Mouse (Mus musculus) liver, embryonic 15.5 days (tissue): Measurements from ENCODE around the gene Spon1. TPM values are rescaled to one million over a fixed set of nuclear protein-coding genes. Genes with fewer than 3 reads are reported as not detected.
A peak's percentile ranks its signal among the peaks of the same experiment; 100 is the strongest.

Experiments
- ATAC-seq: fragments of 200-750 bp; cut with Nextera tagmentation; 2 replicates; pipeline ENCODE4 v1.8.0; 2017; ENCODE audit warnings: moderate number of reproducible peaks, mild to moderate bottlenecking, moderate library complexity; ENCODE audit not compliant: insufficient read depth
- H3K27ac ChIP-seq: fragments of 300-500 bp; sonication (generic); replicated peaks from 2 replicates; pipeline ENCODE4 v1.5.1; 2015; ENCODE audit warnings: mild to moderate bottlenecking, inconsistent platforms
- H3K27me3 ChIP-seq: fragments of 300-500 bp; sonication (generic); 2 replicates; pipeline ENCODE4 v1.6.1; 2015; ENCODE audit warnings: mild to moderate bottlenecking, inconsistent platforms
- H3K36me3 ChIP-seq: fragments of 300-500 bp; sonication (generic); replicated peaks from 2 replicates; pipeline ENCODE4 v1.6.1; 2015; ENCODE audit warnings: moderate library complexity, mild to moderate bottlenecking, inconsistent platforms
- H3K4me1 ChIP-seq: fragments of 300-500 bp; sonication (generic); replicated peaks from 2 replicates; pipeline ENCODE4 v1.6.1; 2015; ENCODE audit warnings: inconsistent platforms
- H3K4me2 ChIP-seq: fragments of 300-500 bp; sonication (generic); 2 replicates; pipeline ENCODE4 v1.6.1; 2015; ENCODE audit warnings: moderate library complexity, mild to moderate bottlenecking, inconsistent platforms
- H3K4me3 ChIP-seq: fragments of 300-500 bp; sonication (generic); replicated peaks from 2 replicates; pipeline ENCODE4 v1.5.1; 2015; ENCODE audit warnings: mild to moderate bottlenecking, inconsistent platforms
- H3K9ac ChIP-seq: fragments of 300-500 bp; sonication (generic); 2 replicates; pipeline ENCODE4 v1.6.1; 2015; ENCODE audit warnings: moderate library complexity, mild to moderate bottlenecking, inconsistent platforms
- H3K9me3 ChIP-seq: fragments of 300-500 bp; sonication (generic); replicated peaks from 2 replicates; pipeline ENCODE4 v1.6.1; 2016; ENCODE audit warnings: inconsistent platforms
- WGBS: fragments of 180-500 bp; shearing (Covaris S2); methylation state at CpG from one replicate; pipeline ENCODE4 v1.1.7; 2015; ENCODE audit warnings: mixed read lengths; ENCODE audit not compliant: insufficient replicate concordance; 5-methylcytosine and 5-hydroxymethylcytosine counted together
- polyA plus RNA-seq: library from polyadenylated mRNA; unstranded; fragments of >200 nt; fragmentation: Nextera tagmentation; extraction: Ambion mirVana; gene quantifications from 2 replicates; pipeline ENCODE4 v1.2.1, GENCODE M21; 2015

Spon1 gene
- polyA plus RNA-seq, 1 experiment from 2014 or later = 0.55 TPM

DNA sequence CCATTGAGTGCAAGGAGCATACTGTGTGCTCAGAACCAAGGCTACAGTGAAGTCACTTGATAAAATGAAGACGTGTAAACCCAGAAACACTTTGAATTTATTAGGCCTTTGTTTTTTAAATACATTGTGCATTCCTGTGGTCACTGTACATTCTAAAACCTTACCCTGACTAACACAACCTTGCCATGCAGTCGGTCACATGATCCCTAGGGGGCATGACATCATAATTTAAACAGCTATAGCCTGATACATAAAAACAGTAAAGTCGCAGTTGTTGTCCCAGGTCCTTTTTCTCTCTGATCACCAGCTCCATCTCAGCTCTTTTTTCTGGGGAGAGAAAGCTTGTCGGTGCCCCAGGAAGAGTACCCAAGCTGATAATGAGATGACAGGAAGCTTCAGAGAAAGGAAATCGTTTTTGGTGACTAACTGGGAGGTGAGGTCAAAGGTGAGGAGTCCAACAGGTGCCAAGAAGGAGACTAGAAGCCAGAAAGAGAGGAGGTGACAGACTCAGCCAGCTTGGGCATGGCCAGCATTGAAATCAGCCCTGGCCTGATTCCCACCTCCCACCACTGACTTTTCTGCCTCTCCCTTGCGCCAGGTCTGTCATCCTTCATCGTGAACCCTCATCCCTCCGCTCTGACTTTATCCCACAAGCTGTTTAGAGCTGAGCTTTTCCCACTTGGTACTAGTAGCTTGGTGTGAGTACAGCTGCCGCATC, 246.1 kb downstream of the Spon1 start:
- 39% methylated on average over 9 of the region's 9 CpGs for WGBS
- no peaks in the 10 kb centered on the region for H3K4me1 ChIP-seq

GRCm38 (mm10) chr7:114016001-114016949, 250.5 kb downstream of the Spon1 start:
- WGBS = 51% methylated on average over 8 of the region's 8 CpGs
- ATAC-seq = no peak
- no peak overlapping the region for H3K27ac ChIP-seq

More for the DNA sequence above, 246.1 kb downstream of the Spon1 start:
- Histone ChIP-seq H3K36me3 (no peaks in the 10 kb centered on the region), H3K4me2 (no peak overlapping the region), H3K9me3 (no peaks in the 10 kb centered on the region), H3K4me3 (no peak overlapping the region), H3K27me3 (no peaks in the 10 kb centered on the region), H3K9ac (no peak overlapping the region), H3K27ac (no peak overlapping the region)
- ATAC-seq = no peak

DNA sequence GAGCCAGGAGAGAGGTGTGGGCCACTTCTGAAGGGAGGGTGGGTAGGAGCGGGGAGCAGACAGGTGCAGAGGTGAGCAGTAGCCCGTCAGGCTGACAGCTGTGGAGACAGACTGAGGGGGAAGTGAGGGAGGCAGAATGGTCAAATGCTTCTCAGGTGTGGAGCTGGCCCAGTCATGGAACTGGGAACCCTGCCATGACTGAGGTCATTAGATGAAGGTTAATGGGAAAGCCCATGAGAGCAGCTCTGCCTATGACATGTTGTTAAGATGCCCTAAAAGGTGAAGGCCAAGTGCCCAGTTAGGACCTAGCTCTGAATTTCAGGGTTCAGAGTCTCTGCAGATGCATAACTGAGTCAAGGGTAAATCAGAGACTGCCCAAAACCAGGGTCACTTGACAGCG, 253.1 kb downstream of the Spon1 start:
- no peaks in the 10 kb centered on the region for H3K9me3 ChIP-seq
- 74% methylated on average over 3 of the region's 3 CpGs for WGBS
- 0 out of 2 replicates have a peak, but pooled peaks cover 2% of the 10 kb centered on the region for H3K4me1 ChIP-seq
- no peak for ATAC-seq
- no peak overlapping the region for H3K4me2 ChIP-seq
- H3K27me3 ChIP-seq = no peaks in the 10 kb centered on the region
- H3K36me3 ChIP-seq = no peaks in the 10 kb centered on the region
- no peak overlapping the region for H3K9ac ChIP-seq
- no peak overlapping the region for H3K27ac ChIP-seq
- H3K4me3 ChIP-seq = no peak overlapping the region

More at GRCm38 (mm10) chr7:114016001-114016949, 250.5 kb downstream of the Spon1 start:
- Histone ChIP-seq H3K36me3 (no peaks in the 10 kb centered on the region), H3K9me3 (no peaks in the 10 kb centered on the region), H3K4me2 (no peak overlapping the region), H3K9ac (no peak overlapping the region), H3K4me3 (no peak overlapping the region), H3K27me3 (no peaks in the 10 kb centered on the region), H3K4me1 (0 out of 2 replicates have a peak, but pooled peaks cover 2% of the 10 kb centered on the region)

DNA sequence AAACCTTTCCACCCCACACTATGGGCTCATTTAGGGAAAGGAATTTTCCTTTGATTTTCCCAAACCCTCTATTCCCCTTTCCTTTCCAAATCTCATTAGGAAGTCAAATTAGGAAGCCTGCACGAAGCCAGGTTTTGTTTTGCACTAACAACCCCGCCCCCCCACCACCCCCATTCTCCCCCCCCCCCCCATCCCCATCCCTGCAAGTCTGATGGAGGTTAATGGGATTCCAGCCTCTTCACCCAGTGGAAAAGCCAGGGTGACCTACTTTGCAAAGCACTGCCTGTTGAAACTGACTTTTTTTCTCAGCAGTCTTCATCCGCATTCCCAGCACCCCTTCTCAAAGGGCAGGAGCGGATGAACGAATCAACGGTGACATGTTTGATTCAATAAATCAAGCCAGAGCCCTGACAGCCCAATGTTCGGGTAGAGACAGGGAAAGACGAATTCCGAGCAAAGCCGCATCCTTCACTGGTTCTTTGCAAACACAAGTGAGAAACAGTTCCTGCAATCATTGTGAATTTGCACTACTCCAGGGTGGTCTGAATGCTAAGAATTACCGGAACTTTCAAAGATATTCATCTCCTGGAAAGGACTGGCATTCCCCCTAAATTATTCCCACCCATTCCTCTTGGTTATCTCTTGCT, 254.4 kb downstream of the Spon1 start:
- Histone ChIP-seq H3K4me1 (0 out of 2 replicates have a peak, but pooled peaks cover 2% of the 10 kb centered on the region), H3K27ac (no peak overlapping the region), H3K9ac (no peak overlapping the region), H3K4me2 (peak overlapping the region; percentile 62), H3K9me3 (no peaks in the 10 kb centered on the region), H3K27me3 (no peaks in the 10 kb centered on the region), H3K4me3 (peak overlapping the region; percentile 51), H3K36me3 (no peaks in the 10 kb centered on the region)
- no peak for ATAC-seq
- 3% methylated on average over 11 of the region's 11 CpGs for WGBS

- WGBS = 1% methylated on average over 11 of the region's 11 CpGs
- H3K9ac ChIP-seq = 0 out of 2 replicates have a peak overlapping the region, but pooled peaks have one; percentile 13
Observed at GRCm38 (mm10) chr7:114020704-114021093, 254.9 kb downstream of the Spon1 start.

GRCm38 (mm10) chr7:114026923-114027322, 261.1 kb downstream of the Spon1 start:
- H3K4me3 ChIP-seq = no peak overlapping the region
- WGBS = 69% methylated on average over 8 of the region's 8 CpGs
- no peak for ATAC-seq
- H3K36me3 ChIP-seq = no peaks in the 10 kb centered on the region
- no peak overlapping the region for H3K9ac ChIP-seq
- no peaks in the 10 kb centered on the region for H3K27me3 ChIP-seq
- H3K9me3 ChIP-seq = no peaks in the 10 kb centered on the region
- no peak overlapping the region for H3K4me2 ChIP-seq
- H3K4me1 ChIP-seq = no peaks in the 10 kb centered on the region
- no peak overlapping the region for H3K27ac ChIP-seq

More at GRCm38 (mm10) chr7:114020704-114021093, 254.9 kb downstream of the Spon1 start:
- Histone ChIP-seq H3K4me2 (peak overlapping the region; percentile 62), H3K27ac (no peak overlapping the region), H3K4me3 (peak overlapping the region; percentile 51), H3K27me3 (no peaks in the 10 kb centered on the region), H3K4me1 (0 out of 2 replicates have a peak, but pooled peaks cover 2% of the 10 kb centered on the region), H3K36me3 (no peaks in the 10 kb centered on the region), H3K9me3 (no peaks in the 10 kb centered on the region)
- ATAC-seq = no peak

DNA sequence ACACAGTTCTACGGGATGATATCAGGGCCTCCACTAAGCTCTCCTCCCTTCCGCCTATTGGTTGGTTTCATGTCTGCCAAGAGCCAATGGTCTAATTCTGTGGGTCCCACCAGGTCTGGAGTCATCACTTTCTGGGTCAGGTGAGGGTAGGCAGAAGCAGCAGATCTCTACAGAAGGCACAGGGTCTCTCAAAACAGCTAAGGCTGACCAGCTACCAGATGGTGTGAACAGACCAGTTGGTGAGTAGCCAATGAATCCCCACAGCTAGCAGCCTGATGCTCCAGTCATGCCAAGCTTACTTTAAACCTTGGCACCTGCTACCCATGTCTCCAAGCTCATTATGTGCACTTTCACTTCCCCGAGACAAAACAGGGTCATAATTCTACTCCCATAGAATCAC, 261.6 kb downstream of the Spon1 start:
- Histone ChIP-seq H3K27me3 (no peaks in the 10 kb centered on the region), H3K36me3 (no peaks in the 10 kb centered on the region), H3K9me3 (no peaks in the 10 kb centered on the region), H3K4me1 (no peaks in the 10 kb centered on the region), H3K27ac (no peak overlapping the region), H3K9ac (no peak overlapping the region), H3K4me3 (no peak overlapping the region), H3K4me2 (no peak overlapping the region)
- no peak for ATAC-seq
- WGBS = 60% methylated on average over 3 of the region's 3 CpGs

GRCm38 (mm10) chr7:114028828-114029227, 263.0 kb downstream of the Spon1 start:
- ATAC-seq = no peak
- WGBS = 66% methylated on average over 5 of the region's 5 CpGs

DNA sequence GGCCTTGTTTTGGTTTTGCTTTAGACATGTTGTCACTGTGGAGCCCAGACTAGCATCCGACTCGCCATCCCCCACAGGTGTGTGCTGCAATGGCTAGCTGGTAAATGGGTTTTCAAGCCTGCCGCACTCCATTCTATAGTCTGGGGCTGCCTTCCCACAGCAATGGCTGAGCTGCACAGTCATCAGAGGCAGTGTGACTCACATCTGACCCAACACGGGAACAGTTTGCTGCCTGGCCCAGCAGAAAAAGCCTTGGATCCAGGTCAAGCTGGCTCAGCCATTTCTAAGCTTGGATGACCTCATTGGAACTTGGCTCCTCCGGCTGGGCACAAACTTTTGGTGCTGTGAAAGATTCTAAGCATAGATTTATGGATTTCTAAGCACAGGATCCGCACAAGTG, 263.8 kb downstream of the Spon1 start:
- Histone ChIP-seq H3K9me3 (no peaks in the 10 kb centered on the region), H3K9ac (no peak overlapping the region), H3K27ac (no peak overlapping the region), H3K4me3 (no peak overlapping the region), H3K4me1 (no peaks in the 10 kb centered on the region), H3K4me2 (no peak overlapping the region), H3K27me3 (no peaks in the 10 kb centered on the region), H3K36me3 (no peaks in the 10 kb centered on the region)
- WGBS = 61% methylated on average over 6 of the region's 6 CpGs
- no peak for ATAC-seq

More at GRCm38 (mm10) chr7:114028828-114029227, 263.0 kb downstream of the Spon1 start:
- H3K36me3 ChIP-seq = no peaks in the 10 kb centered on the region
- H3K27ac ChIP-seq = no peak overlapping the region
- H3K4me2 ChIP-seq = no peak overlapping the region
- H3K4me3 ChIP-seq = no peak overlapping the region
- no peaks in the 10 kb centered on the region for H3K9me3 ChIP-seq
- H3K27me3 ChIP-seq = no peaks in the 10 kb centered on the region
- H3K9ac ChIP-seq = no peak overlapping the region
- no peaks in the 10 kb centered on the region for H3K4me1 ChIP-seq

DNA sequence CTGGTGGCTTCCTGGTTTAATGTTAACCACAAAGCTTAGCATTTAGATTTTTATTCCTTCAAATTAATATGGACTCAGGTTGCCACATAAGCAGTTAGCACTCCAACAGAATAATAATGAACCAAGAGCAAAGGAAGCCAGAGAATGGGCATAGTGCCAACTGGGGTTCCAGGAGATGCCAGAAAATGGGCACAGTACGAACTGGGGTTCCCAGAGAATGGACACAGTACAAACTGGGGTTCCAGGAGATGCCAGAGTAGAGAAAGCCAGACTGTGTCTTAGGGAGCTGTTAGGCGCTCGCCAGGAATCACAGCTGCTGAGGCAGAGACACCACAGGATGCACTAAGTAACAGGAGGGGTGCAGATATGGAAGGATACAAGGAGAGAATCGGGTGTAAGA, 271.4 kb downstream of the Spon1 start:
- ATAC-seq = no peak
- 55% methylated on average over 4 of the region's 4 CpGs for WGBS
- H3K27me3 ChIP-seq = no peaks in the 10 kb centered on the region

DNA sequence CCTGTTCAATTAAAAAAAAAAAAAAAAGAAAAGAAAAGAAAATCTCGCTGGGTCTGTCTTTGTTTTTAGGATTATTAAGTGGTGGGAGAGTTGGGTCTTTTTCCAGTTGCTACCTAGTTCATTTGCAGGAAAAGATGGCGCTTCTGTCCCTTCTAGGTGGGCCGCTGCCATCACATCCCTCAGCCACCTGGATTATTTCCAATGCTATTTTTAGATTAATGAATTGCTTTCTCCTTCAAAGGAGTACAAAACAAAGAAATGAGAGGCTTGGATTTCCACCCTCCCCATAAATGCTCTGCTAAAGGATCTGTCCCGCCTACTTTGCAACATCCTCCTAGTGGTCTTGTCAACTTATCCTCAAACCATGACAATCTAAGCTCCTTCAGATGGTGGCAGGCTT, 275.6 kb downstream of the Spon1 start:
- Histone ChIP-seq H3K27ac (no peak overlapping the region), H3K36me3 (no peaks in the 10 kb centered on the region), H3K4me1 (no peaks in the 10 kb centered on the region), H3K27me3 (no peaks in the 10 kb centered on the region), H3K9ac (no peak overlapping the region), H3K9me3 (no peaks in the 10 kb centered on the region), H3K4me3 (no peak overlapping the region), H3K4me2 (no peak overlapping the region)
- ATAC-seq = no peak
- 69% methylated on average over 4 of the region's 4 CpGs for WGBS

More for the DNA sequence above, 271.4 kb downstream of the Spon1 start:
- H3K36me3 ChIP-seq = no peaks in the 10 kb centered on the region
- H3K4me1 ChIP-seq = no peaks in the 10 kb centered on the region
- H3K9me3 ChIP-seq = no peaks in the 10 kb centered on the region
- H3K4me2 ChIP-seq = no peak overlapping the region
- no peak overlapping the region for H3K4me3 ChIP-seq
- no peak overlapping the region for H3K27ac ChIP-seq
- H3K9ac ChIP-seq = no peak overlapping the region
